ENCODE assay signal across 8 mouse cellular contexts in the genomic region with DNA sequence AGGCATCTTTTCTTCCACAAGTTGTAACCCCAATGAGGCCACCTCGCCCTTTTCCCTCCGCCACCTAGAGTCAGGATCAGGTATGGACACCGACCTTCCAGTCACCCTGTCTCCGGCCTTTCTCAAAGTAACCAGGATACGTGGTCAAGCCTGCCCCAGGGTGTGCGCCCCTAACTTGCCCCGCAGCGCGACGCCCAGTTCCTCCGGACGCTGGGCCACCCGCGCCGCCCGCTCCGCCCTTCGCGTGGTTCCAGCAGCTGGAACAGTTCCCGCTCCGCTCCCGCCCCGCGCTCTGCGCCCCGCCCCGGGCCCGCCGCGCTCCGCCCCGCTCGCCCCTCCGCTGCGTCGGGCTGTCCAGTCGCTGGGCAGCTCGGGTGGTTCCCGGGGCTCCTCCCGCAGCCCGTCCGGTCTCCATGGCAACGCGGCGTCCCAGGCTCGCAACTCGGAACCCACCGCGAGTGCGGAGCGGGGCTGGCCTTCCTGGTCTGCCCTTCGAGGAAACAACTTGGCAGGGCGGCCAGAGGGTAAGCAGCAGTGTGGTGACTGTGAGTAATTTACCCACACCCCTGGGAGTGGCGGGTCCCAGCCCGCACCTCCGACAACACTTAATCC. TPM values are rescaled to one million over a fixed set of nuclear protein-coding genes. Genes with fewer than 3 reads are reported as not detected.
A peak's percentile ranks its signal among the peaks of the same experiment; 100 is the strongest.
DNase-seq lines count a peak whose midpoint lies in the region; ATAC-seq and TF ChIP-seq lines count a peak whose summit lies in the region.

No protein-coding gene starts in this region.

- peak overlapping the region; percentile 75 for H3K4me2 ChIP-seq in hindbrain, postnatal 0 days (ENCODE audit: low read depth, low read length)

- peak; percentile 78 for ATAC-seq in common myeloid progenitor, adult 5-6 weeks (replicated peaks; ENCODE audit: low read depth, poor library complexity, severe bottlenecking)
- peak; percentile 97 for ATAC-seq in hindbrain, postnatal 0 days
- peak; percentile 24; the same call in 1 of the 2 replicates for ATAC-seq in megakaryocyte, adult 5-6 weeks (ENCODE audit: poor library complexity, severe bottlenecking)

- H3K9ac ChIP-seq in hindbrain, postnatal 0 days (replicated peaks; ENCODE audit: low read length): peak overlapping the region; percentile 43

- TF ChIP-seq CTCF in hindbrain, postnatal 0 days (IDR thresholded peaks at IDR 0.05; ENCODE audit: low read depth): peak; percentile 72

- no peaks in the 10 kb centered on the region for H3K27me3 ChIP-seq in hindbrain, postnatal 0 days (ENCODE audit: insufficient read depth, low read length)

- no peaks in the 10 kb centered on the region for H3K9me3 ChIP-seq in hindbrain, postnatal 0 days (ENCODE audit: low read length)

- WGBS in hindbrain, postnatal 0 days: 0% methylated on average over 50 of the region's 56 CpGs

- H3K4me3 ChIP-seq in hindbrain, postnatal 0 days (ENCODE audit: low read length): peak overlapping the region; percentile 44

- H3K36me3 ChIP-seq in hindbrain, postnatal 0 days (ENCODE audit: insufficient read depth, low read length): no peaks in the 10 kb centered on the region

- H3K27ac ChIP-seq in hindbrain, postnatal 0 days: no peak overlapping the region

- H3K4me1 ChIP-seq in hindbrain, postnatal 0 days (ENCODE audit: insufficient read depth, low read length): no peaks in the 10 kb centered on the region

- DNase-seq in adrenal gland, adult 18-20 months (ENCODE audit: low spot score in 2 of 2): peak; percentile 77 to 83
- peak; percentile 71 for DNase-seq in gastrocnemius, postnatal 10 days
- DNase-seq in hindbrain, postnatal 0 days (ENCODE audit: low spot score): peak; percentile 86
- DNase-seq in left cerebral cortex, adult 8-10 months (ENCODE audit: low spot score in 2 of 2): peak; percentile 15 to 39
- peak; percentile 85 to 86 for DNase-seq in right cerebral cortex, postnatal 10 days (ENCODE audit: low spot score in 2 of 2)
- DNase-seq in yolk sac, embryonic 10.5 days (ENCODE audit: low spot score): peak; percentile 84

RNA-seq across cellular contexts. Expression of a gene that starts 0.5 kb away (rescaled TPM):
- under 1 TPM in 1 of 2 experiments, not detected in 1; 0.23 TPM for total RNA-seq in adrenal gland, adult 18-20 months (2021)
- not detected in 2 replicates for total RNA-seq in common myeloid progenitor, adult 5-6 weeks (2017)
- not detected for total RNA-seq in gastrocnemius, postnatal 10 days (2021)
- 0.43 and 1.8 TPM in 2 replicates for total RNA-seq in hindbrain, postnatal 0 days (2014; rRNA removed)
- polyA plus RNA-seq in hindbrain, postnatal 0 days (2015; fragmentation: Nextera tagmentation; extraction: Ambion mirVana): 6.3 and 7.1 TPM in 2 replicates
- 1 to 10 TPM in 2 of 4 experiments, under 1 TPM in 2; 0.48 to 1.6 (median 0.85) TPM for total RNA-seq in left cerebral cortex, adult 8-10 months (2022)
- total RNA-seq in megakaryocyte, adult 5-6 weeks (2015): not detected in 2 replicates
- total RNA-seq in megakaryocyte, adult 5-6 weeks (2017): not detected in 2 replicates

RNA-seq across cellular contexts. Expression of a gene that starts 34.4 kb away (rescaled TPM):
- 1 to 10 TPM; 2.0 to 2.6 TPM for total RNA-seq in adrenal gland, adult 18-20 months (2021)
- not detected in 2 replicates for total RNA-seq in common myeloid progenitor, adult 5-6 weeks (2017)
- not detected for total RNA-seq in gastrocnemius, postnatal 10 days (2021)
- total RNA-seq in hindbrain, postnatal 0 days (2014; rRNA removed): 14.8 and 28.2 TPM in 2 replicates
- polyA plus RNA-seq in hindbrain, postnatal 0 days (2015; fragmentation: Nextera tagmentation; extraction: Ambion mirVana): 13.2 and 14.0 TPM in 2 replicates
- under 1 TPM; 0.30 to 0.91 (median 0.45) TPM for total RNA-seq in left cerebral cortex, adult 8-10 months (2022)
- not detected in 2 replicates for total RNA-seq in megakaryocyte, adult 5-6 weeks (2015)
- total RNA-seq in megakaryocyte, adult 5-6 weeks (2017): not detected in 2 replicates

RNA-seq across cellular contexts. Expression of a gene that starts 43.7 kb away (rescaled TPM):
- 1 to 10 TPM; 6.6 to 9.6 TPM for total RNA-seq in adrenal gland, adult 18-20 months (2021)
- total RNA-seq in common myeloid progenitor, adult 5-6 weeks (2017): not detected in 2 replicates
- total RNA-seq in gastrocnemius, postnatal 10 days (2021): under 1 TPM; 0.49 to 0.88 TPM
- 106 and 113 TPM in 2 replicates for total RNA-seq in hindbrain, postnatal 0 days (2014; rRNA removed)
- 108 and 113 TPM in 2 replicates for polyA plus RNA-seq in hindbrain, postnatal 0 days (2015; fragmentation: Nextera tagmentation; extraction: Ambion mirVana)
- 100 to 1,000 TPM; 404 to 571 (median 466) TPM for total RNA-seq in left cerebral cortex, adult 8-10 months (2022)
- total RNA-seq in megakaryocyte, adult 5-6 weeks (2015): not detected in 2 replicates
- total RNA-seq in megakaryocyte, adult 5-6 weeks (2017): not detected in 2 replicates

Comparison
In these comparisons a context has a peak if more than half of its experiments do, and no peak if none do; other contexts are left out.
1. DNase-seq: peak in every context shown above with its lines; median percentile 86 in hindbrain, postnatal 0 days; 86 in right cerebral cortex, postnatal 10 days; 84 in yolk sac, embryonic 10.5 days; 80 in adrenal gland, adult 18-20 months; 71 in gastrocnemius, postnatal 10 days; 27 in left cerebral cortex, adult 8-10 months.
2. ATAC-seq: peak in every context shown above with its lines; median percentile 97 in hindbrain, postnatal 0 days; 78 in common myeloid progenitor, adult 5-6 weeks; 24 in megakaryocyte, adult 5-6 weeks.
3. RNA of a gene that starts 43.7 kb away (total RNA-seq): 404 to 571 TPM in left cerebral cortex, adult 8-10 months and 106 to 113 TPM in hindbrain, postnatal 0 days; 6.6 to 9.6 TPM in adrenal gland, adult 18-20 months, 0.49 to 0.88 TPM in gastrocnemius, postnatal 10 days, not detected in common myeloid progenitor, adult 5-6 weeks and not detected in megakaryocyte, adult 5-6 weeks; every median in the first group is over 10 times any median in the second.